Mouse (Mus musculus): ENCODE measurements around the gene Tmod2.
A peak's percentile ranks its signal among the peaks of the same experiment; 100 is the strongest.

- TF ChIP-seq POLR2A (IDR thresholded peaks at IDR 0.05; ENCODE audit: borderline replicate concordance, extremely low read depth, low read depth, low read length) (no peak), CTCF (IDR thresholded peaks at IDR 0.05; ENCODE audit: insufficient read depth, low read length) (peak; percentile 29; the same call in 1 of the 2 replicates)
Observed at GRCm38 (mm10) chr9:75599191-75599841, 11.8 kb downstream of the Tmod2 start.

Measured in lung, adult 2 months (tissue).